Mouse (Mus musculus) C2C12 (cell line): ENCODE data around the gene Slc22a18.

Experiments used
- CEBPB ChIP-seq: IDR thresholded peaks from one replicate; pipeline ENCODE4 v1.6.1; 2011; ENCODE audit warnings: low read depth, mild to moderate bottlenecking, control low read depth, moderate library complexity
- CTCF ChIP-seq: IDR thresholded peaks from one replicate; pipeline ENCODE4 v1.5.1; 2011; ENCODE audit not compliant: control insufficient read depth, insufficient read depth, insufficient read length
- FOSL1 ChIP-seq: IDR thresholded peaks from one replicate; pipeline ENCODE4 v1.8.0; 2011; ENCODE audit warnings: mild to moderate bottlenecking, low read length; ENCODE audit not compliant: poor library complexity, insufficient read depth, severe bottlenecking
- MAX ChIP-seq: IDR thresholded peaks from one replicate; pipeline ENCODE4 v1.6.1; 2011; ENCODE audit warnings: mild to moderate bottlenecking, control low read depth
- MYOD1 ChIP-seq: IDR thresholded peaks from one replicate; pipeline ENCODE4 v1.6.1; 2011; ENCODE audit warnings: low read depth; ENCODE audit not compliant: control insufficient read depth, insufficient read length
- MYOG ChIP-seq: IDR thresholded peaks from one replicate; pipeline ENCODE4 v1.6.1; 2011; ENCODE audit not compliant: control insufficient read depth, insufficient read length; ENCODE audit errors: extremely low read depth
- USF1 ChIP-seq: IDR thresholded peaks from one replicate; pipeline ENCODE4 v1.6.1; 2011; ENCODE audit warnings: low read depth, mild to moderate bottlenecking, control low read depth, moderate library complexity

GRCm38 (mm10) chr7:143444955-143445648 lies 28.4 kb upstream of the Slc22a18 start:
- TF ChIP-seq CTCF (no peak), USF1 (no peak), MAX (no peak), MYOG (no peak), CEBPB (no peak), MYOD1 (no peak), FOSL1 (no peak)
